Mouse (Mus musculus): ENCODE results near the gene Clic3.

DNA sequence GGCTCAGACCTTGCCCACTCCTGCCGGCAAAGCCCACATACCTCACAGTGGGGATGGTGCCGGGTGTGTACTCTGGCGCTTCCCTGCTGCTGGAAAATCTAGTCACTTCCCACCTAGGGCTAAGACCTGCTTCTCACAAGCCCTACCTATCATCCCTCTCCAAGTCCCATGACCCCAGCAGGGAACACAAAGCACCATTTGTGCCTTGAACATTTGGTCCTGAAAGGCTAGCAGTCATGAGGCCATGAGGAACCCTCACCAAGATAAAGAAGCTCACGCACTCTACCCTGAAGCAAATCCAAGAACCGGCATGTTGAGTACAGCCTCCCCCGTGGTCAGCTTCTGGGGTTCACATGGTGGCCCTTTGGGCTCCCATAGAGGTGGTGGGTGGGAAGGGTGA is 13.3 kb downstream of the Clic3 start, which contains the start of gene Ptgds:
- TF ChIP-seq MYOD1 (IDR thresholded peaks at IDR 0.05; ENCODE audit: control insufficient read depth, insufficient read length, low read depth), result no peak
- no peak for TF ChIP-seq CTCF (IDR thresholded peaks at IDR 0.05; ENCODE audit: control insufficient read depth, insufficient read depth, insufficient read length)
- no peak for TF ChIP-seq CEBPB (IDR thresholded peaks at IDR 0.05; ENCODE audit: low read depth)

Data from C2C12 (cell line).